Mouse (Mus musculus) layer of hippocampus, adult 8-10 months (tissue): ENCODE data around the gene Gmnn. TPM values are rescaled to one million over a fixed set of nuclear protein-coding genes. Genes with fewer than 3 reads are reported as not detected.
"Not testable (repeated sequence)": the region's sequence is repeated elsewhere in the genome, so short reads cannot be mapped to it uniquely, and the experiment has no call there.

Experiments used
- DNase-seq, 2 experiments: peaks; one replicate each; pipeline ENCODE4 v3.0.0; 2022; ENCODE audit warnings: low spot score in 2 of 2
- total RNA-seq, 4 experiments: library from RNA; stranded (reverse); gene quantifications; 2 replicates each; pipeline ENCODE4 v1.2.4; 2022

The Gmnn gene
- 1 to 10 TPM; 2.0 to 5.6 (median 3.0) TPM for total RNA-seq

DNA sequence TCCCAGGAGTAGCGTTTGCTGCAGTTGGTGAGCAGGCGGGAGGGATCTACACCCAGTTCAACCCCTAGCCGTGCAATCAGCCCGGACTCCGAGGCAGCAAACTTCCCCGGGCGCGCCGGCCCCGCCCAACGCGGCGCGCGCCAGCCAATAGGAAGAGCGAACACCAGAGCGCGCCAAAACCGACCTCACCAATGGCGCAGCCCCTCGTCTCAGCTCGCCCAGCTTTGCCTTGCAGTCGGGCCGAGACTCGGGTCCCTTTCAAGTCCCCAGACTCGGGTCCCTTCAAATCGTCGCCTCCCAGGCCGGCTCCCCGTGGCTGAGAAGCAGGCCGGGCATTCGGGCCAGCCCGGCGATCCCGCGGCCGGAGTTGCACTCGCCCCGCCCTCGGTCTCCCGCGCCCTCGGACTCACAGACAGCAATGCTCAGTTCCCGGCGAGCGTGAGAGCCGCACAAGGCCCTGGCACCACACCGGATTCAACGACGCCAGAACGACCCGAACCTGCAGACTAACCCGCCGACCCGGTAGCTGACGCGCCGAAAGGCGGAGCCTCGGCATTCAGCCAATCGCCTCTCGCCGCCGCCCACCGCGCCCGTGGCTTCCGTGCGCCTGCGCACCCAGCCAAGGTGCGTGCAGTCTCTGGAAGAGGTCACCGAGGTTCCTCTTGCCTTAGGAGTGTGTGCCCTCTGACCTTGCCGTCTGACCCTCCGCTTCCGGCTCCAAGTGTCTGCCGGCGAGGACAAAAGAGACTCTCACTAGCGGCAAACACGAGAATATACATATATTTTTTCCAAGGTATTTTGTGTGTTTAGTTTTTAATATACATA lies at the start of gene Gmnn:
Gene Gmnn, minus strand, starts transcription at position 521 of the 825 bp plus-strand sequence.
- DNase-seq, result peak; percentile 50 to 74

DNA sequence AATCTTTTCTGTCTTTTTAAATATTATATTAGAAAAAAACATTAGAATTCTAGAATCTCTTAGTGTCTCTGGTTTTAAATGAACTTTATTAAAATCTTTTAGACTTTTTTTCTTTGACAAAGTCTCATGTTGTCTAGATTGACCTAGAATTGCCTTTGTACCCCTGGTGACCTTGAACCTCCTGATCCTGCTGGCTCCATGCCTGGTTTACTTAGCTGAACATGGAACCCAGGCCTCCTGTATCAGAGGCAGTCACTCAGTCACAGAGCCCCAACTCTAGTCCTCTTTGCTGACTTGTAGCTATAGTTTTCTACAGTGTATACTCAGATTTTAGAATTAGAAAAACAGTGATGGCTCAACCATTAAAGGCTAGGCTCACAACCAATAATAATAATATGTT lies 44.4 kb upstream of the Gmnn start:
- no peak for DNase-seq

DNA sequence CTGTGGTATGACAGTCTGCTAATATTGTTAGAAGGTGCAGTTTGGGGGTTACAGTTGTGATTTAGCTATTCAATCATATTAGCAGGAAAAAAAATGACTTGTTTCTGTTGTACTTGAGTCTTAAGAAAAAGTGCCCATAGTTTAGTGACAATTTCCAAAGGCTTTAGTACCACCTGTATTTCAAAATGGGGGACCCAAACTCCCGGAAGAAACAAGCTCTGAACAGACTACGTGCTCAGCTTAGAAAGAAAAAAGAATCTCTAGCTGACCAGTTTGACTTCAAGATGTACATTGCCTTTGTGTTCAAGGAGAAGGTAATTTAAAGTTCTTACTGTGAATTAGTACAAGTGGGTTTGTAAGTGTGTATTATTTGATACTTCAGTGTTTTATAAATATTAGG lies 41.5 kb upstream of the Gmnn start:
- DNase-seq, result no peak

DNA sequence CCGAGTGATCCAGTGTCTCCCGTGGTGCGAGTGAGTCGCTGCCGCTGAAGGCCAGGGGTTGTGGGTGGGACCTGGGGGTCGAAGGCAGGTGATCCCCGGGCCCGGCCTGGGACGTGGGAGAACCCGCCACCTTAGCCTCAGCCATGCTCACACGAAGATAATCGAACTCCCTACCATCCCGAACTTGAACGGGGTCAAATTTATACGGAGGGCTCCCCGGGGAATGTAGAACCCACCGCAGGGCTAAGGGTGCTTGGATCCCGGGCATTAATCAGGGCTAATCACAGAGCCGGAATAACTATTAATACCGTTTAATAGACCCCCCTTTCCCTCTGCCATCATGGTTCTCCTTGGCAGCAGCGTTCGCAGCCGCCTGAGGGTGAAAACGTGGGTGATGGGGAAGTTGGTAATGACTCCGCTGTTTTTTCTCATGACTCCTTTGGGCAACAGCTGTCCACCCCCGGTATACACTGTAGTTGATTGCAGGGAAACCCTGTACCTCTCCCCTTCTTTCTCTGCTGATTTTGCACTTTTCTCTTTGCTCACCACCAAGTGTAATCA lies 40.5 kb upstream of the Gmnn start:
- DNase-seq, result peak in 1 of 2 experiments; percentile 13

DNA sequence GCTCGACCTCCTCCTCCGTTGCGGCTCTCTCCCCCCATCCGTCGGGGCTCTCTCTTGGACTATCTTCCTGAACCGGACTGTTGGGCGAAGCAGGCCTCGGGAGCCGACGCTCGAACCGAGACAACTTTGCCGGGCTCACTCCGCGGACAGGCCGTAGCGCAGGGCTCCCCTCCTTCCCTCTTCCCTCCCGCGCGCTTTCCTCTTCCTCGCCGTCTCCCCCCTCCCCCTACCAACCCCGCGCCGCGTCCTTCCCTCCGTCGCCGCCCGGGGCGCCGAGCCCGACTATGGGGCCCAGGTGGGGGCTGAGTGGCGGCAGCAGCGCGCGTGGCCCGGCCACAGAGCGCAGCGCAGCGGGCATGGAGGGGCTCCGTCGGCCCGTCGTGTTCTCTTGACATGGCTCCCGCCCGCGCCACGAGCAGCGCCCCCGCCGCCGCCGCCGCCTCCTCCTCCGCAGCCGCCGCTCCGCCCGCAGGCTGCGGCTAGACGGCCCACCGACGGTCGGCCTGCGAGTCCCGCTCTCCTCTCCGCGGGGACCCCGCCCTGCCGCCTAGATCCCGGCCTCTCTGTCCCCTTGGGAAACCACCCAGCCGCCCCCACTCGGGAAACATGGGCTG lies 39.7 kb upstream of the Gmnn start, which contains the start of gene BC005537:
Gene BC005537, plus strand, starts transcription at position 350 of the 614 bp plus-strand sequence.
- peak in 1 of 2 experiments; percentile 31 for DNase-seq

DNA sequence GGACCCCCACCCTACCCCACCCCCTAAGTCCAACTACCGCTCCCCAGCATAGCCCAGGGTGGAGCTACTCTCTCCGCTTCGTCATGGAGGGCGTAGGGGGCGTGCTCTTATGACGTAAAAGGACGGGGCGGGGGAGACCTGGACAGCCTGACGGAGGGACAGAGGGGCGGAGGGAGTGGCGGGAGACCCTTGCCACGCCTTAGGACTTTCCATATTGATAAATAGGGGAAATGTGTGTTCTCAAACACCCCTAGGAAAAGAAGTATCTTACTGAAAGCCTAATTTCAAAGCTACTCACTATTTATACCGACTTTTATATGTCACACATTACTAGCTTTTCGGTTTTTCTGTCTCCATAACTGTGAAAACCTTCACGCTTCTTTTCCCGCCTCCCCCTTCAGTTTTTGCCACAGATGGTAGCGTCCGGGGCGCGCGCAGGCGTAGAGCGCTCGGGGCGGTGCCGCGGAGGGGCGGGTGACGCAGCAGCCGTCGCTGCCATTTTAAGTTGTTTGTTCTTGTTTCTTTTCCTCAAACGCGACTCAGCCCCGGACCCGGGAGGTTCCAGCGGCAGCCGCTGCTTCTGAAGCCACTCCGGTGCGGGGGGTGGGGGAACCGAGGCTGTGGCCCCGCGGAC lies 39.1 kb upstream of the Gmnn start:
- DNase-seq, result peak; percentile 92 to 97

DNA sequence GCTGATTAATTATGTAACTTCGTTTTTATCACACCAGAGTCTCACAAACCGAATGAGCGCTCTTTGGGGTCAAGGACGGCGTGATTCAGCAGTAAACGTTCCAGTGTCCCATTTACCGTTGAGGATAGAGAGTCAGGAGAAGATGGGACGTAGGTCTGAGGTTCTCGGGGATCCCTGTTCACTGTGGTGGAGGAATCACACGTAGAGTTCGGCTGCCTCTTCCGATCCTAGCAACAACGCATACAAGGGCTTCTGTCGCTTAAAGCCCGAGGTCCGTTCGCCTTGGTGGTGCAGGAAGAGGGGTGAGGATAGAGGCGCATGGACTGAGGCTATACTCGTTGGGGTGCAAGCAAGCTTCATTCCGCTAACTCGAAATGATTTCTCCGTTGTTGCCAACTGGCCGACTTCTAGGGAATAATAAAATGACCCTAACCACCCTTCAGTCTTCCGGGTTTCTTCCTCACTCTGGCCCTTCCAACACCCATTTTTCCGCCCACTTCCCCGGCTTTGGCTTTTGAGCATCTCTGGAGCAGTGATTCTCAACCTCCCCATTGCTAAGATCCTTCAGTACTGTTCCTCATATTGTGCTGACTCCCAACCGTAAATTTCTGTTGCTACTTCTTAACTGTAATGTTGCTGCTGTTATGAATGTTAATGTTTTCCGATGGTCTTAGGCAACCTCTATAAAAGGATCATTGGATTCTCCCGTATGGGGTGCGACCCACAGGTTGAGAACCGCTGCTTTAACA lies 38.4 kb upstream of the Gmnn start:
- peak; percentile 39 to 43 for DNase-seq

DNA sequence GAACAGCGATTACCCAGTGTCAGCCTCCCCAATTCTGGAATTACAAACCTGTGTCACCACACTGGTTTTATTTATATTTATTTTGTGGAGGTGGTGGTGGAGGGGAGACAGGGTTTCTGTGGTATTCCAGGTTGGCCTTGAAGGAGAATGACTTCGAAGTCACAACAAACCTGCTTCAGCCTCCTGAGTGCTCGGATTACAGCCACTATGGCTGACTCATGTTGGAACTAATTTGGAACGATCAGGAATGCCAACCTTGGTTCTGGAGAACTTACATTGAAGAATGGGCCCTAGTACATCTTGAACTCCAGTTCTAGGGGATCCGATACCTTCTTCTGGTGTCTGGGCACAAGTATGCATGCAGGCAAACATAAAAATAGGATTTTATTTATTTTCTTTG lies 37.7 kb upstream of the Gmnn start:
- DNase-seq, result no peak

DNA sequence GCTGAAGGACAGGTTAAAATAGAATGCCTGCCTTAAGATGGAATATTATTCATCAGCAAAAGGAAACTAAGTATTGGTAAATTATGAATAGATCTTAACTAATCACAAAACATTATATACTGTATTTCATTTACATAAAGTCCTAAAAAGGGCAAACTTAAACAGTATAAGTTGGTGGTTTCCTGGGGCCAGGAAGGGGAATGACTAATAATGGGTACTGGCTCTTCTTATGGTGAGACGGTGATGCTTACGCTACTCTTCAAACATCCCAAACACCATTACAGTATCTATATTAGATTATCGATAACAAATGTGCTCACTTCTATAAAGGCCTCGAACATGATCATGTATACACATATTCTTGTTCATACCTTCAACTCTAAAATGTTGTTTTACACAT lies 37.0 kb upstream of the Gmnn start:
- DNase-seq, result no peak

DNA sequence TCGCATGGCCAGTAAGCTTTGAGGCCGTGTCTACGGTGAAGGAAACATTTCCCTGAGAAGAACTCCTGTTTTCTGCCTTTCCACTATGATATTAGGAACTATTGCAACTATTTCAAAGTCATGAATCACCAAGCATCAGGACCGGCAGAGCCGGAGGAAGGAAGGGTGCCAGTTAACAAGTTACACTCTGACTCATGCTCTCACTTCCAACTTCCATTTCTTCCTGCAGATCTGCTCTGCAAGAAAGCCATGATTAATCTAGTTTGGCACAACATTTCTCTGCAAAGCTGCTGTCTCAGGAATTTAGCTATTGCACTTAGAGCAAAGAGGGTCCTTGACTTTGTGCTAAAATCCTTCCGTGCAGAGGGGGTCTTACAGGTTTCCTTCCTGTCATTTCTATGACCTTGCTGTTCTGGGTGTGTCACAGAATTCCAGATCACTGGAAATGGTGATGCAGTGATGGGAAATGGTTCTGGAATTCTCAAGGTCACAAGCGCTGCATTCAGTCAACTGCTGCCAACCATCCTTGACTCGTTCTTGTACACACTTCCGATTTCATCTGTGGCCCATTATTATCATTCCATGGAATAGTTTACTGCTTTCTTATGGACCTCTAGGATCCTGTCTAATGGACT lies 30.8 kb upstream of the Gmnn start:
- no peak for DNase-seq

DNA sequence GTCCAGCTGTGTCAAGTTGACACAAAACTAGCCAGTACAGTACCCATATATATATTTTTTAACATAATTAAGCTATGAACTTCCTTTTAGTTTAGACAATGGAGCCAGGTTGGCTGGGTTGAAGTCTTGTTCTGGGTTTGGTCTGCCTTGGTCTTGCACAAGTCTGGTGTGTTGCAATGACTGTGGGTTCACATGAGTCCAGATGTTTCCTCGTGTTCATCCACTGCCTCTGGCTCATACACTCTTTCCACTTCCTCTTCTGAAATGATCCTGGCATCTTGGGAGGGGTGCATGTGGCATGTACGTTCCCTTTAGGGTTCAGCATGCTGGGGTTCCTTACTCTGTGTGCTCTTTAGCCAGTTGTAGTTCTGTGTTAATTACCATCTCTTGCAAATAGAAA lies 29.6 kb upstream of the Gmnn start:
- no peak for DNase-seq

DNA sequence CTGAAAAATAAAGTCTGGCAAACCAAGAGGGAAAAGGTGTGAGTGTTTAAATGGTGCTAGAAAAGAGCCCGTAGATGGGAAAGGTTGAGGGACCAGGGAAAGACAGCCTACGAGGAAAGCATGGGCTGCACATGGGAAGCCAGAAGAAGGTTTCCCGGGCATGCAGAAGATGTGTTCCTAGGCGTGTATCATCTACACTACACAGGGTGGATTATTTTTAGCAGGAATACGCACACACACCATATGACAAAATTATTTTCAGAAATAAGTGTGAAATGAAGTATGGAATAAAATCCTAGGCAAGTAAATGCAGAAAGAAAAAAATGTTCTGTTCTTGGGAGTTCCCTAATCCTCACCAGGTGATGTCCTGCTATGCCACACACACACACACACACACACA lies 25.8 kb upstream of the Gmnn start:
- DNase-seq, result no peak

DNA sequence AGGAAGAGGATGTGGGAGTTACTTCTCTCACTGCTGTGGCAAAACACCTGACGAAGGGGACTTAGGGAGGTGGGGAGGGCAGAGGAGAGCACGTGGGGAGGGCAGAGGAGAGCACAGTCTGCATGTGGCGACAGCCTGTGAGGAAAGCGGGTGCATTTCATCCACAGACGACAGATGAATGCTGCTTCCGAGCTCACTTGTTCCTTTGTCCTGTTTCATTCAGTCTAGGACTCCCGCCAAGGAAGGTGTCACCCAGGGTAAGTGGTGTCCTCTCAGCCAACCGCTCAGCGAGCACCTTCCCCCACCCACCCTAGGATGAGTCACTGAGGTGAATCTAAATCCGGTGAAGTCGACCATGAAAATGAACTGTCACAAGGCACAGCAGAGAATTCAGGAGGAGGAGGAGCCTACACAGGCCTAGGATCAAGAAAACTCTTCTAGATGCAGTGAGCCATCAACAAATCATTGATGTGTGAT lies 24.3 kb upstream of the Gmnn start:
- DNase-seq, result no peak

DNA sequence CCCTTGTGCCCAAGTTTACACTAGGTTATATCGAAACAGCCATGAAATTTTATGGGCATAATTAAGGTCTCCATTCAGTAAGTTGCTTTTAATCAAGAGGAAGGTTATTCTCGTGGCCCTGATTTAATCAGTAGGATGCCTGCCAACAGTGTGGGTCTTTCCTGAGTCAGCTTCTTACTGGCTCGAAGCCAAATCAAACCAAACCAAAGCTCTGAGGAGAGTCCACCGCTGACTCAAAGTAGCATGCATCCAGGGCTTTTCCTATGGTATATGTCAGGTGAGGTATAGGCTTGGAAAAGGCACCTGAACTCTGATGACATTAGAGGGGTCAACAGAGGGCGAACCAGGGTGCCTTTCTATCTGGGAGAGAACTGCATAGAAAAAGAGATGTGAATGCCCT lies 20.2 kb upstream of the Gmnn start:
- DNase-seq, result no peak

DNA sequence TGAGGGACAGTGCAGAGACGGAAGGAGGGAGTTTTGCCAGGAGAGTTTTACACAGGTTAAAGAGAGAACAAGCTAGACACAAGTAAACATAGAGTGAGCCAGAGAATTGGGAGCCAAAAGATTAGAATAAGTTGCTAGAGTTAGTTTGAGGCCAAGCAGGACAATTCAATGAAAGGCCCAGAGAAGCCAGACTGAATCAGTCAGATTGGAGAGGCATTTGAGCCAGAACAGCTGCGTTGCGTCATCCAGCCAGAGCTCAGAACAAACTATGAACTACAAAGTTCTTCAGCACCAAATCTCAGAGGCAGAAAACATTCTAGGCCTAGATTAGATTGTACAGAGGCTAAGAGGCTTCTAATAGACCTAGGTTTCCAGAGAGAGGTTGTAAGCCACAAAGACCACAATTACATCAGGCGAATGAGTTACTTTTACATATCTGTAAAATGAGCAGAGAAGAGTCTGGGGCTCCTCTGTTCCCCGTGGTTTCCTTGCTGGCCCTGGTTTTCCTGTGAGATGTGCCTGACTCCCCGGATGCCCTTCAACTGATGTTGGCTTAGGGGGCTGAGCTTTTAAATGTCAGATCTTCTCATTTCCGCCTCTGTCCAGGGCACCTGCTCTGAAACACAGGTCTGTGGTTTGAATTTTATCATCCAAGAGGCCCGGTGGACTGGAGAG lies 17.1 kb upstream of the Gmnn start:
- no peak for DNase-seq

DNA sequence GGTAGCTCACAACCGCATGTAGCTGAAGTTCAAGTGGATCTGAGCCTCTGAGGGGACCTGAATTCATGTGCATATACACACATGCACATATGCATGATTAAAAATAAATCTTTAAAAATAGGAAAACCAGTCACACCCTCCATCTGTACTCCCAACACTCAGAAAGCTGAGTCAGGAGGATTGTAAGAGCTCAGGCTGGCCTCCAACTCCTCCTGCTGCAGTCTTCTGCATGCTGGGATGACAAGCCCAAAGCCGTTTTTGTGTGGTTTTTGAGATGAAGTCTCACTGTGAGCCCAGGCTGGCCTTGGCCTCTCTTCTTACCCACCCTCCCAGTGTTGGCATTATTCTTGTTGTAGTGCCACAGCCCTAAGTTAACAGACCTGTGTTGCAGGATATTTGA lies 16.3 kb upstream of the Gmnn start:
- DNase-seq, result no peak

DNA sequence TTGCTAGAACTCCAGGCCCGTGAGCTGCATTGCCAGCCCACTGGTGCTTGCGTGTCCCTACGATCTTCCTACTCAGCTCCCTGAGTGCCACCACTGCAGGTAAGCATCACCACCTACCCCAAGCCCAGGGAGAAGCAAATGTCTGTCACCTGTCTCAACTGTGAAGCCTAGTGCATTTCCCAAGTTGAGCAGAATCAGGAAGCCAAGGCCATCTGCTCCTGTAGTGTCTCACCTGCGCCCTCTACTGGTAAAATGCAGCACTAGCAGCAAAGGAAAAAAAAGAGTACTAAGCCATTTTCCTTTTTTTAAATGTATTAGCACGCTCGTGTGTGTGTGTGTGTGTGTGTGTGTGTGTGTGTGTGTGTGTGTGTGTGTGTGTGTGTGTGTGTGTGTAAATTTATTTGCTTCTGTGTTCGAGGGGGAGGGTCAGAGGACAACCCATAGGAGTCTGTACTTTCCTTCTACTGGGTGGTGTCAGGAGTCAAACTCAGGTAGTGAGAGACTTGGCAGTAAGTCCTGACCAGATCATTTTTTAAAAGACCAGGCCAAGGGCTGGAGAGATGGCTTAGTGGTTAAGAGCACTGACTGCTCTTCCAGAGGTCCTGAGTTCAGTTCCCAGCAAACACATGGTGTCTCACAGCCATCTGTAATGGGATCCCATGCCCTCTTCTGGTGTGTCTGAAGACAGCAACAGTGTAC lies 14.6 kb upstream of the Gmnn start:
- DNase-seq, result peak in 1 of 2 experiments; percentile 45

DNA sequence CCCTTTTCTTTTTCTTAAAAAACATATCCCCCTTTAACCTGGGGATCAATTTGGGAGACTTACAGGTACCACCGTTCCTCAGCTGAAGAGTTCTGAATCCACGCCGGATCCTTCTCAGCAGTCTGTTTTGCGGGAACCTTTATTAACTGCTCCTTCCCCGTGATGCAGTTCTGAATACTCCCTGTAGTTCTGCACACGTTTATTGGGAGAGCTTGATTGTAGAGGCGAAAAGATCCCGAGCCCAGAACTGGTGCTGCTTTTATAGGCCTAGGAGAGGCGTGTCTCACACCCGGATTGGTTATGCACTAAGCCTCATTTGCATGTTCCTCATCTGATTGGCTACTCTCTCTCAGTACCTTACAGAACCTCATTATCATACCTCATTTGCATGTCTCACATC lies 9.8 kb upstream of the Gmnn start:
- DNase-seq, result not testable (repeated sequence)

DNA sequence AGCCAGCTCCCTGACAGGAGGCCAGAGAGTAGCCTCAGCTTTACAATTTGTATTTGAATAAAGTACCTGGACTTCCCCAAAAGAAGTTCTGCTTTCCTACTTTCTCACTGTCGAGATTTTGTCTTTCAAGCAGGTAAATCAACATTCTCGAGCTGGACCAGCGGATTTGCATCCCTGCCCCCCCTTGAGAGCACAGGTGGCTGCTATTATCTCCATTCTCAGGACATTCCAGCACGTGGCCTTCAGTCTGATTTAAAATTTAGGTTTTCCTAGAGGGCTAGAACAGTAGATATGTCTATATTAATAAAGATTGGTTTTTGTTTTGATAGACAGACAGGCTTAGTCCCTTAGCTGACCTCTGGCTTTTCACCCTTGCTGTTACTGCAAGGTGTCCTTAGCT lies 6.1 kb upstream of the Gmnn start:
- not testable (repeated sequence) for DNase-seq

DNA sequence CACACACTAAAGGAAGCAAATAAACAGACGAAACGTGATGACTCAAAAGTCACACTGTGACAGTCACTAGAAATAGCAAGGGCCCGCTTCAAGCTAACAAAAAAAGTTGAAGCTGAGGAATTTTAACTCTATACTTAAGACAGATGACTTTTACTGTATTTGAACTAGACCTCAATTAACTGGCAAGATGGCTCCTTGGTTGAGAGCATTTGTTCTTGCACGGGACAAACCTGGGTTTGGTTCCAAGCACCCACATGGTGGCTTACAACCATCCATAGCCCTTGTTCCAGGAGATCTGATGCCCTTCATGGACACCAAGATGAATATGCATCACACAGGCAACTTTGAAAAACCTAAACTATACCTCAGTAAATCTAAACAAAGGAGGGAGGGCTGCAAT lies 531 bp upstream of the Gmnn start:
- no peak for DNase-seq
